Mouse (Mus musculus) spleen, adult 18-20 months (tissue): Measurements from ENCODE around the gene Dxo.
"Not testable (repeated sequence)": the region's sequence is repeated elsewhere in the genome, so short reads cannot be mapped to it uniquely, and the experiment has no call there.

Experiments used
- DNase-seq, 2 experiments: peaks; one replicate each; pipeline ENCODE4 v3.0.0; 2022; ENCODE audit warnings: mixed read lengths in 2 of 2

Dxo gene

GRCm38 (mm10) chr17:34836856-34837221 is at the start of gene Dxo, which contains the start of gene Stk19:
Gene Dxo (plus strand): TSS chr17:34837019.
Gene Stk19 (minus strand): TSS chr17:34836945.
- DNase-seq: peak; percentile 88 to 89

DNA sequence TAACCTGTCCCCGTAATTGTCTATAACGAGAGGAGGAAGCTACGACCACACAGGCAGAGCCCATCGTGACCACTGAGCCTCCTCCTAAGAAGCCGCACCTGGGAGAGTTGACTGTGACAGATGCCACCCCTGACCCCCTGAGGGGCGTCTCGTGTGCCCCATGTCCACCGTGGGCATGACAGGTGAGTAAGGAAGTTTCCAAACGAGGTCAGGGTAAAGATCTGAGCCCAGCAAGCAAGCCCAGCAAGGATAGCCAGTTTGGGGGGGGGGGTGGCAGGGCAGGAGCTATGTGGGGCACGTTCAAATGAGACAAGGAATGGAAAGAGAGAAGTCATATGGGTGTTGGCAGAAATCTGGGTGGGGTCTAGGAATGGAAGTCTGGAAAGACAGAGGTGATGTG is 41.8 kb upstream of the Dxo start:
- no peak for DNase-seq

DNA sequence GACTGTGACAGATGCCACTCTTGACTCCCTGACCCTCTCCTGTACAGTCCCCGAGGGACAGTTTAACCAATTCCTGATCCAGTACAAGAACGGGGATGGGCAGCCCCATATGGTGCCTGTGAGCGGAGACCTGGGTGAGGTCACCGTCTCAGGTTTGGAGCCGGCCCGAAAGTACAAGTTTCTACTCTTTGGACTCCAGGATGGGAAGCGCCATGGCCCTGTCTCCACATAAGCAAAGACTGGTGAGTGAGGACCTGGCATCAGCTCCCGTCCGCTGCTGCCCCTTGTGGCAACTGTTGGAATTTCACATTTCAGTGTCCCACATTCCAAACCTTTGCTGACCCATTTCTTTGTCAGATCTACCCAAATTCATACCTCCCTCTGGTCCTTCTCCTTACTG is 41.2 kb upstream of the Dxo start:
- DNase-seq: peak in 1 of 2 experiments; percentile 47

GRCm38 (mm10) chr17:34796311-34797140 is 40.3 kb upstream of the Dxo start:
- no peak for DNase-seq

GRCm38 (mm10) chr17:34797211-34797995 is 39.4 kb upstream of the Dxo start:
- DNase-seq: not testable (repeated sequence)

- DNase-seq: not testable (repeated sequence)
Observed at GRCm38 (mm10) chr17:34798071-34798470, 38.7 kb upstream of the Dxo start.

- no peak for DNase-seq
Observed at GRCm38 (mm10) chr17:34798866-34799530, 37.8 kb upstream of the Dxo start.

GRCm38 (mm10) chr17:34799531-34799925 is 37.3 kb upstream of the Dxo start:
- no peak for DNase-seq

- not testable (repeated sequence) for DNase-seq
Observed at GRCm38 (mm10) chr17:34800781-34801305, 36.0 kb upstream of the Dxo start.

- DNase-seq: not testable (repeated sequence)
Observed at GRCm38 (mm10) chr17:34802756-34803155, 34.1 kb upstream of the Dxo start.

- DNase-seq: not testable (repeated sequence)
Observed at GRCm38 (mm10) chr17:34803367-34803766, 33.5 kb upstream of the Dxo start.

DNA sequence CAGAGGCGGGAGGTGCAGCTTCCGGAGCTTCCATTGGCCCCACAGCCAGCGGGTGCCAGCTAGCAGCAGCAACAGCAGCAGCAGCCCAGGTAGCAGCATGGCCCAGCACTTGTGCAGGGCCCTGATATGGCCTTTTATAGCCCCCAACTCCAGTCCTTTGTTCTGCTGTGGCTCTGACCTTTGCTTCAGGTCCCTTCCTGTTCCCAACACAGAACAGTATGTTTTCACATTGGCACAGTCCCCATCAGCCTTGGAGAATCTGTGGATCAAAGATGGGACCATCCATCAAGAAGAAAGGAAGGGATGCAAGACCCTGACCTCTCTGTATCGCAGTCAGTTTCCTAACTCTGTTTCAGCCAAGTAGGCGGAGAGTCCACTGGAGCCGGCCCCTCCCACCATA is 32.5 kb upstream of the Dxo start, which contains the start of gene Cyp21a1:
Gene Cyp21a1 (minus strand): TSS at position 261 of the 400 bp plus-strand sequence.
- not testable (repeated sequence) for DNase-seq

DNA sequence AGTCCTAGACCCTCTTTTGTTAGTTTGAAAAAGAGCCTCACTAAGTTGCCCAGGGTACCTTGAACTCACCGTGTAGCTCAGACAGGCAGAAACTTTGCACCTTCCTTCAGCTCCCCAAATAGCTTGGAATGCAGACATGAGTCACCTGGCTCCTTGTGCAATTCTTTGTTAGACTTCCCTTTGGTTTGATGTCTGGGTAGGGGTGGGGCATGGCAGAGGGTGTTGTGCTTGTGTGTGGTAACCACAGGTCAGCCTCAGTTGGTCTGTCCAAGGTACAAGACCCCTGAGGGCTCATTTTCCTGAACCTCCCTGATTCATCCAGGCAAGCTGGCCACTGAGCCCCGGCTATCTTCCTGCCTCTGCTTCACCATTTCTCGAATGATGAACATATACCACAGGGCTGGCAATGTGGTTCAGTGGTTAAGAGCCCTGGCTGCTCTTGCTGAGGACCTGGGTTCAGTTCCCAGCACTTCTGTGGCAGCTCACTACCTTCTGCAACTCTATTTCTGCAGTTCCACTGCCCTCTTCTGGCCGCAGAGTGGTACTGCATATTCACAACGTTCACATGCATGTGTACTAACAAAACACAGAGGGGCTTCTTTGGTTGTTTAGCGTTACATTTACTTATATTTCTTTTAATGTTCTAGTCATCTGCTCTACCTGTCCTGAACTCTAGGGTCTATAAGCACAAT is 31.8 kb upstream of the Dxo start:
- no peak for DNase-seq

GRCm38 (mm10) chr17:34807176-34807575 is 29.6 kb upstream of the Dxo start:
- DNase-seq: no peak

DNA sequence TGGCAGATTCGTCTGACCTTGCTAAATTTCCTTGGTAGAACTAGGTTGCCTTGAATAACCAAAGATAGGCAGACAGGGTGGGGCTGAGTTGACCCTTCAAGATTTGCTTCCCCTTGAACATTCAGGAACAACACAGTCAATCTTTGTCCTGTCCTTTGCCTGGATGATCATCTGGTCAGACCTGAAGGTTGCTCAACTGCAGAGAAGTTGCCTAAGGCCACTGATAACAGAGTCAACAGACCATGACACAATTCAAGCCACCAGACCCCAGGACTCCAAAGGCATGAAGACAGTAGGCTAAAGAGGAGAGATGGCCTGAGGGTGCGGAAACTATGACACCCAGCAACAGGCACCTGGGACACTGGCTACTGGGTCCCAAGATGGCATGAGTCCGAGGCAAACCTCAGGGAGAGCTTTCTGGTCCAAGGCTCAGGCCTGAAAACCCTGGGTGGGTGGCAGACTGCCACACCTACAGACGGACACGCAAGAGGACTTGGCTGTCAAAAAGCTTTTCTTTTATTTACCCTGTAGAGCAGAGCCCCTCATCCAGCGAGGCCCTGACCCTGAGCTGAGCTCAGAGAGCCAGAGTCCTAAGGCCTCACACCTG is 28.1 kb upstream of the Dxo start:
- DNase-seq: no peak

- not testable (repeated sequence) for DNase-seq
Observed at GRCm38 (mm10) chr17:34810411-34810810, 26.4 kb upstream of the Dxo start.

GRCm38 (mm10) chr17:34810811-34811210 is 26.0 kb upstream of the Dxo start:
- DNase-seq: not testable (repeated sequence)

GRCm38 (mm10) chr17:34811275-34811674 is 25.5 kb upstream of the Dxo start:
- DNase-seq: no peak

GRCm38 (mm10) chr17:34813747-34814146 is 23.1 kb upstream of the Dxo start:
- peak in 1 of 2 experiments; percentile 40 for DNase-seq

DNA sequence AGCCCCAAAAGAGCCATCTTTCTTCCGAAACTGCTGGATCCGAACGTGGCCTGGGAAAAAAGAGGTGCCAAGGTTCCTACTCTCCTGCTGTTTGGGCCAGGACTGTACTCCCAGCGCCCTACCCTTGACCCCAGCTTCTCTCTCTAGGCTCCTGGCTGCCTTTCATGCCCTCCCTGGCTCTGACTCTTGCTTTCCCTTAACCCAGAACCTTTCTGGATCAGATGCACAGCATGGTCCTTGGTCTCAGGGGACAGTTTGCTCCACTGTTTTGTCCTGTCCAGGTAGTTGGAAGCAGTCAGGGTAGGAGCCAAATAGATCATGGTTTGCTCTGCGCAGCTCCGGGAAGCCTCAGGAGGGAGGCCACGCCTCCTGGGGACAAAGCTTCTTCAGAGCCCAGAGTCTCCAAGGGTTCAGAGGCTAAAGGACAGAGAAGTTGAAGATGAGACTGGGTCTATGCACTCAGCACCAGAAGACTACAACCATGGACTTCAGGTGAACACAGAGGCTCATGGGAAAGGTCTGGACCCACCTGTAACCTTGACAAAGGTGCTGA is 21.9 kb upstream of the Dxo start:
- DNase-seq: no peak

GRCm38 (mm10) chr17:34830776-34831175 is 6.0 kb upstream of the Dxo start:
- not testable (repeated sequence) for DNase-seq
